Mouse (Mus musculus): ENCODE measurements around the gene Pi16. TPM values are rescaled to one million over a fixed set of nuclear protein-coding genes. Genes with fewer than 3 reads are reported as not detected.
"Not testable (repeated sequence)": the region's sequence is repeated elsewhere in the genome, so short reads cannot be mapped to it uniquely, and the experiment has no call there.

Pi16 gene
- polyA plus RNA-seq, 1 experiment from 2014 or later, result 2.3 TPM

GRCm38 (mm10) chr17:29346496-29347125 is 29.1 kb downstream of the Pi16 start:
- Histone ChIP-seq H3K36me3 (ENCODE audit: control insufficient read depth, insufficient read depth, low read length) (peaks cover 8% of the 10 kb centered on the region), H3K27me3 (ENCODE audit: control insufficient read depth, insufficient read depth, low read depth, low read length) (no peaks in the 10 kb centered on the region), H3K4me3 (ENCODE audit: low read length) (peak overlapping the region; percentile 89), H3K9me3 (ENCODE audit: control insufficient read depth, low read length) (no peaks in the 10 kb centered on the region), H3K9ac (ENCODE audit: low read length) (peak overlapping the region; percentile 94), H3K4me2 (ENCODE audit: low read depth, low read length) (peak overlapping the region; percentile 75), H3K27ac (ENCODE audit: low read length) (peak overlapping the region; percentile 94), H3K4me1 (replicated peaks; ENCODE audit: control insufficient read depth, insufficient read depth, low read length) (peaks cover 33% of the 10 kb centered on the region)
- 3% methylated on average over 11 of the region's 11 CpGs for WGBS
- no peak for ATAC-seq (ENCODE audit: low read depth)

GRCm38 (mm10) chr17:29347126-29347644 is 29.7 kb downstream of the Pi16 start:
- H3K9me3 ChIP-seq (ENCODE audit: control insufficient read depth, low read length), result no peaks in the 10 kb centered on the region
- H3K9ac ChIP-seq (ENCODE audit: low read length), result peak overlapping the region; percentile 94
- peaks cover 8% of the 10 kb centered on the region for H3K36me3 ChIP-seq (ENCODE audit: control insufficient read depth, insufficient read depth, low read length)
- H3K4me3 ChIP-seq (ENCODE audit: low read length), result peak overlapping the region; percentile 89
- H3K27ac ChIP-seq (ENCODE audit: low read length), result peak overlapping the region; percentile 94
- under 1% methylated on average over 31 of the region's 45 CpGs for WGBS
- peaks cover 27% of the 10 kb centered on the region for H3K4me1 ChIP-seq (replicated peaks; ENCODE audit: control insufficient read depth, insufficient read depth, low read length)
- no peaks in the 10 kb centered on the region for H3K27me3 ChIP-seq (ENCODE audit: control insufficient read depth, insufficient read depth, low read depth, low read length)
- H3K4me2 ChIP-seq (ENCODE audit: low read depth, low read length), result peak overlapping the region; percentile 75
- no peak; the same call in 1 of the 2 replicates for ATAC-seq (ENCODE audit: low read depth)

DNA sequence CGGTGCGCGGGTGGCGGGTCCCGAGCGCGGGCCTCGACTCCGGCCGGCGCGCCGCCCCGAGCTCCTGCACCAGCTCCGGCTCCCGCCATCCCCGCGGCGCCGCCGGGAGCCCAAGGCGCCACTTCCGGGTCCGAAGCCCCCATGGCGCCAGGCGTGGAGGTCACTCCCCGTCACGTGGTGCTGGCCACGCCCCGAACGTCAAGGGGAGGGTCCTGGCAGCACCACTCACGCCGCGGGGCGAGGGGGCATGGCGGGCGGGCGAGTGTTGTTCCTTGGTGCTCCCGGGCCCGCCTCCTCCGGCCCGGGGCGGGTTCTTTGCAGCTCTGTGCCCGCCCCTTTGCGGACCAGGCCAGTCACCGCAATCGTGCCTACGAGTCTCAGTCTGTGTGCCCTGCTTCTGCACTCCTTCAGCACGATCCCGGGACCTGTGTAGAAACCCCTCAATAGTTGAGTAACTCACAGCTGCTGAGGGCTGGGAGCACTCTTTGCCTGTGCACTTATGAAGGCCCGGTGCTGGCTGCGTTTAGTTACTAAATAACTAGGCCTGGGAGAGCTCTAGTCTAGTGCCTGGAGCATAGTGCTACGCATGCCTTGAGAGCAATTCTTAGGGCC is 30.3 kb downstream of the Pi16 start, which contains the start of gene Mtch1:
Gene Mtch1 (minus strand): TSS at position 290 of the 612 bp plus-strand sequence.
- Histone ChIP-seq H3K27me3 (ENCODE audit: control insufficient read depth, insufficient read depth, low read depth, low read length) (no peaks in the 10 kb centered on the region), H3K4me2 (ENCODE audit: low read depth, low read length) (peak within 1 kb of the TSS; percentile 75), H3K9me3 (ENCODE audit: control insufficient read depth, low read length) (no peaks in the 10 kb centered on the region), H3K27ac (ENCODE audit: low read length) (peak within 1 kb of the TSS; percentile 94), H3K36me3 (ENCODE audit: control insufficient read depth, insufficient read depth, low read length) (peaks cover 8% of the 10 kb centered on the region), H3K4me1 (replicated peaks; ENCODE audit: control insufficient read depth, insufficient read depth, low read length) (peaks cover 22% of the 10 kb centered on the region), H3K4me3 (ENCODE audit: low read length) (peak within 1 kb of the TSS; percentile 89), H3K9ac (ENCODE audit: low read length) (peak within 1 kb of the TSS; percentile 94)
- WGBS, result 1% methylated on average over 49 of the region's 53 CpGs
- ATAC-seq (ENCODE audit: low read depth), result peak; percentile 97

DNA sequence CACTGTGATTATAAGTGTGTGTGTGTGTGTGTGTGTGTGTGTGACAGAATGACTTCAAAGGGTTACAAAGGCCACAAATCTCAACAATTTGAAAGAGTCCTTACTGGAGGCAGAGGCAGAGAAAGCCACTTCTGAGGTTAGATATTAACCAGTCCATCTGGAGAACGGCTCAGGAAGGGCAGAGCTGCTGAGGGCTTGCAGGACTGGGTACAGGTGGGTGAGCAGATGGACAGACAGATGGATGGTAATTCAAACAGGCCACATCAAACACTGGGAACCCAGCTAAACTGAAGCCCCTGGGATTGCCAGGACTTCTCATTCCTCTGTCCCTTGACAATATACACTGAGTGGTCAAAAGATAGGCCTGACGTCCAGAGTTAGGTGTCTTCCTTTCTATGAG is 31.5 kb downstream of the Pi16 start:
- Histone ChIP-seq H3K4me3 (ENCODE audit: low read length) (no peak overlapping the region), H3K9ac (ENCODE audit: low read length) (no peak overlapping the region), H3K27ac (ENCODE audit: low read length) (peak overlapping the region; percentile 94), H3K4me2 (ENCODE audit: low read depth, low read length) (no peak overlapping the region), H3K4me1 (replicated peaks; ENCODE audit: control insufficient read depth, insufficient read depth, low read length) (peaks cover 20% of the 10 kb centered on the region), H3K27me3 (ENCODE audit: control insufficient read depth, insufficient read depth, low read depth, low read length) (no peaks in the 10 kb centered on the region), H3K9me3 (ENCODE audit: control insufficient read depth, low read length) (no peaks in the 10 kb centered on the region), H3K36me3 (ENCODE audit: control insufficient read depth, insufficient read depth, low read length) (peaks cover 2% of the 10 kb centered on the region)
- no peak for ATAC-seq (ENCODE audit: low read depth)
- WGBS, result 43% methylated on average over 2 of the region's 2 CpGs

DNA sequence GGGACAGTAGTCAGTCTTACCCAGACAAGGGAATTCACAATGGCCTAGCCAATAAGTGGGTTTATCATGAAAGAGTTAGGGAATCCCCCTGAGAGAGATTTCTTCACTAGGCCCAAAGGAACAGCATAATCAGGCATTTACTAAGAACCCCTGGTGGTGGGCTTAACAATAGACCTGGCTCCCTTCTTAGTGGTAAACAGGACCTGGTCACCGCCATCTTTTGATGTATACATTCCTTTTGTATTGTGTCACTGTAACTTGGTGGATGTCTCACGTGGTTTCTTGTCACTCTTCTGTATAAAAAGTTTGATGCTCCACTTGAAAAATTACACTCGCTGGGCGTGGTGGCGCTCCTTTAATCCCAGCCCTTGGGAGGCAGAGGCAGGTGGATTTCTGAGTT is 33.6 kb downstream of the Pi16 start:
- H3K27me3 ChIP-seq (ENCODE audit: control insufficient read depth, insufficient read depth, low read depth, low read length); H3K36me3 ChIP-seq (ENCODE audit: control insufficient read depth, insufficient read depth, low read length); H3K9me3 ChIP-seq (ENCODE audit: control insufficient read depth, low read length); H3K27ac ChIP-seq (ENCODE audit: low read length); H3K4me2 ChIP-seq (ENCODE audit: low read depth, low read length); ATAC-seq (ENCODE audit: low read depth); H3K4me3 ChIP-seq (ENCODE audit: low read length); H3K9ac ChIP-seq (ENCODE audit: low read length): not testable (repeated sequence)
- 77% methylated on average over 5 of the region's 5 CpGs for WGBS
- peaks cover 24% of the 10 kb centered on the region for H3K4me1 ChIP-seq (replicated peaks; ENCODE audit: control insufficient read depth, insufficient read depth, low read length)

DNA sequence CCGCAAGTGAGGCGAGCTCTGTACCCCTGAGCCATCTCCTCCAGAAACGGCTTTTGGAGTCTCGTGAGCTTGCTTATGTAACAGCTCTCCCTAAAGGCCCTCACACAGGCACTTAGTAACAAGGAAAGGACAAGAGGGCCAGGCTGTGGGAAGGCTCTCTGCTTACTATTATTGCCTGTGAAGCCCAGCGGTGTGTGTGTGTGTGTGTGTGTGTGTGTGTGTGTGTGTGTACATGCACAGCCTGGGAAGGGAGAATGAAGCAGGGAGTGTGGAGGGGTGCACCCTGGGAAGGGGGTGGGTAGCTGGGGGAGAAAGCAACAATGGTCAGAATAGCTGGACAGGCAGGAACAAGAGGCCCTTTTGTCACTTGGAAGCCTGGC is 38.0 kb downstream of the Pi16 start:
- ATAC-seq (ENCODE audit: low read depth), result peak; percentile 34
- H3K9ac ChIP-seq (ENCODE audit: low read length), result peak overlapping the region; percentile 66
- H3K9me3 ChIP-seq (ENCODE audit: control insufficient read depth, low read length), result no peaks in the 10 kb centered on the region
- no peaks in the 10 kb centered on the region for H3K36me3 ChIP-seq (ENCODE audit: control insufficient read depth, insufficient read depth, low read length)
- H3K4me2 ChIP-seq (ENCODE audit: low read depth, low read length), result peak overlapping the region; percentile 52; the same call in 1 of the 2 replicates
- H3K4me3 ChIP-seq (ENCODE audit: low read length), result no peak overlapping the region
- no peaks in the 10 kb centered on the region for H3K27me3 ChIP-seq (ENCODE audit: control insufficient read depth, insufficient read depth, low read depth, low read length)
- peak overlapping the region; percentile 95 for H3K27ac ChIP-seq (ENCODE audit: low read length)
- H3K4me1 ChIP-seq (replicated peaks; ENCODE audit: control insufficient read depth, insufficient read depth, low read length), result peaks cover 19% of the 10 kb centered on the region
- 31% methylated on average over 5 of the region's 5 CpGs for WGBS

- peak; percentile 81 for ATAC-seq (ENCODE audit: low read depth)
- peaks cover 23% of the 10 kb centered on the region for H3K4me1 ChIP-seq (replicated peaks; ENCODE audit: control insufficient read depth, insufficient read depth, low read length)
- WGBS, result 4% methylated on average over 17 of the region's 17 CpGs
These were observed 38.5 kb downstream of the Pi16 start for GRCm38 (mm10) chr17:29355841-29356478.

GRCm38 (mm10) chr17:29356479-29356856 is 39.0 kb downstream of the Pi16 start:
- ATAC-seq (ENCODE audit: low read depth), result peak; percentile 87
- peak overlapping the region; percentile 66 for H3K9ac ChIP-seq (ENCODE audit: low read length)
- H3K4me1 ChIP-seq (replicated peaks; ENCODE audit: control insufficient read depth, insufficient read depth, low read length), result peaks cover 24% of the 10 kb centered on the region
- peak overlapping the region; percentile 35 for H3K4me3 ChIP-seq (ENCODE audit: low read length)
- H3K9me3 ChIP-seq (ENCODE audit: control insufficient read depth, low read length), result no peaks in the 10 kb centered on the region
- H3K4me2 ChIP-seq (ENCODE audit: low read depth, low read length), result peak overlapping the region; percentile 52
- H3K27me3 ChIP-seq (ENCODE audit: control insufficient read depth, insufficient read depth, low read depth, low read length), result no peaks in the 10 kb centered on the region
- H3K27ac ChIP-seq (ENCODE audit: low read length), result peak overlapping the region; percentile 95
- WGBS, result 0% methylated on average over 10 of the region's 11 CpGs
- no peaks in the 10 kb centered on the region for H3K36me3 ChIP-seq (ENCODE audit: control insufficient read depth, insufficient read depth, low read length)

More at GRCm38 (mm10) chr17:29355841-29356478, 38.5 kb downstream of the Pi16 start:
- Histone ChIP-seq H3K4me2 (ENCODE audit: low read depth, low read length) (peak overlapping the region; percentile 52), H3K9me3 (ENCODE audit: control insufficient read depth, low read length) (no peaks in the 10 kb centered on the region), H3K4me3 (ENCODE audit: low read length) (peak overlapping the region; percentile 35), H3K27ac (ENCODE audit: low read length) (peak overlapping the region; percentile 95), H3K27me3 (ENCODE audit: control insufficient read depth, insufficient read depth, low read depth, low read length) (no peaks in the 10 kb centered on the region), H3K36me3 (ENCODE audit: control insufficient read depth, insufficient read depth, low read length) (no peaks in the 10 kb centered on the region), H3K9ac (ENCODE audit: low read length) (peak overlapping the region; percentile 66)

GRCm38 (mm10) chr17:29356882-29357281 is 39.4 kb downstream of the Pi16 start:
- Histone ChIP-seq H3K9ac (ENCODE audit: low read length) (peak overlapping the region; percentile 66), H3K36me3 (ENCODE audit: control insufficient read depth, insufficient read depth, low read length) (no peaks in the 10 kb centered on the region), H3K27ac (ENCODE audit: low read length) (peak overlapping the region; percentile 95), H3K4me1 (replicated peaks; ENCODE audit: control insufficient read depth, insufficient read depth, low read length) (peaks cover 24% of the 10 kb centered on the region), H3K9me3 (ENCODE audit: control insufficient read depth, low read length) (no peaks in the 10 kb centered on the region), H3K27me3 (ENCODE audit: control insufficient read depth, insufficient read depth, low read depth, low read length) (no peaks in the 10 kb centered on the region), H3K4me2 (ENCODE audit: low read depth, low read length) (peak overlapping the region; percentile 52), H3K4me3 (ENCODE audit: low read length) (peak overlapping the region; percentile 35)
- WGBS, result 9% methylated on average over 9 of the region's 9 CpGs
- ATAC-seq (ENCODE audit: low read depth), result no peak

All from lung, embryonic 16.5 days (tissue).